Mouse (Mus musculus): ENCODE data around the gene B4galt2. TPM values are rescaled to one million over a fixed set of nuclear protein-coding genes. Genes with fewer than 3 reads are reported as not detected.

Gene B4galt2
- polyA plus RNA-seq, 1 experiment from 2014 or later: 11.9 TPM

GRCm38 (mm10) chr4:117834845-117835530, 48.3 kb downstream of the B4galt2 start:
- Histone ChIP-seq H3K4me3 (ENCODE audit: low read depth, low read length) (peak overlapping the region; percentile 60), H3K27me3 (ENCODE audit: control insufficient read depth, insufficient read depth, low read length) (no peaks in the 10 kb centered on the region), H3K4me1 (replicated peaks; ENCODE audit: control insufficient read depth, insufficient read depth) (peaks cover 12% of the 10 kb centered on the region; the same call in 1 of the 2 replicates), H3K36me3 (ENCODE audit: control insufficient read depth, insufficient read depth, low read length) (no peaks in the 10 kb centered on the region), H3K9ac (ENCODE audit: low read length) (peak overlapping the region; percentile 62), H3K27ac (replicated peaks) (peak overlapping the region; percentile 84), H3K9me3 (ENCODE audit: control insufficient read depth, low read length) (no peaks in the 10 kb centered on the region), H3K4me2 (replicated peaks; ENCODE audit: low read depth) (peak overlapping the region; percentile 95)
- DNase-seq (ENCODE audit: low spot score) (peak; percentile 89), ATAC-seq (ENCODE audit: low FRiP score, low TSS enrichment) (peak; percentile 30)
- no peak for TF ChIP-seq EP300 (optimal IDR thresholded peaks at IDR 0.05)
- TF ChIP-seq CTCF (IDR thresholded peaks at IDR 0.05; ENCODE audit: low read depth): no peak
- WGBS: 1% methylated on average over 33 of the region's 36 CpGs

GRCm38 (mm10) chr4:117834457-117834844, 48.8 kb downstream of the B4galt2 start, which contains the start of gene Slc6a9:
TSS of gene Slc6a9 (plus strand) at chr4:117834506.
- 33% methylated on average over 3 of the region's 3 CpGs for WGBS
- Histone ChIP-seq H3K4me2 (replicated peaks; ENCODE audit: low read depth) (peak within 1 kb of the TSS; percentile 95), H3K36me3 (ENCODE audit: control insufficient read depth, insufficient read depth, low read length) (no peaks in the 10 kb centered on the region), H3K9ac (ENCODE audit: low read length) (peak within 1 kb of the TSS; percentile 62), H3K4me1 (replicated peaks; ENCODE audit: control insufficient read depth, insufficient read depth) (peaks cover 15% of the 10 kb centered on the region; the same call in 1 of the 2 replicates), H3K27ac (replicated peaks) (peak within 1 kb of the TSS; percentile 84), H3K4me3 (ENCODE audit: low read depth, low read length) (peak within 1 kb of the TSS; percentile 60), H3K9me3 (ENCODE audit: control insufficient read depth, low read length) (no peaks in the 10 kb centered on the region), H3K27me3 (ENCODE audit: control insufficient read depth, insufficient read depth, low read length) (no peaks in the 10 kb centered on the region)
- TF ChIP-seq EP300 (optimal IDR thresholded peaks at IDR 0.05): no peak
- peak; percentile 30; the same call in 1 of the 2 replicates for TF ChIP-seq CTCF (IDR thresholded peaks at IDR 0.05; ENCODE audit: low read depth)
- ATAC-seq (ENCODE audit: low FRiP score, low TSS enrichment) (no peak), DNase-seq (ENCODE audit: low spot score) (no peak)

GRCm38 (mm10) chr4:117831920-117832691, 51.2 kb downstream of the B4galt2 start:
- no peak for ATAC-seq (ENCODE audit: low FRiP score, low TSS enrichment)
- peaks cover 14% of the 10 kb centered on the region; the same call in 1 of the 2 replicates for H3K4me1 ChIP-seq (replicated peaks; ENCODE audit: control insufficient read depth, insufficient read depth)
- no peaks in the 10 kb centered on the region for H3K27me3 ChIP-seq (ENCODE audit: control insufficient read depth, insufficient read depth, low read length)
- no peaks in the 10 kb centered on the region for H3K36me3 ChIP-seq (ENCODE audit: control insufficient read depth, insufficient read depth, low read length)
- no peak overlapping the region for H3K4me2 ChIP-seq (replicated peaks; ENCODE audit: low read depth)
- no peaks in the 10 kb centered on the region for H3K9me3 ChIP-seq (ENCODE audit: control insufficient read depth, low read length)
- peak; percentile 72 for DNase-seq (ENCODE audit: low spot score)
- no peak overlapping the region for H3K4me3 ChIP-seq (ENCODE audit: low read depth, low read length)
- 0 out of 2 replicates have a peak overlapping the region, but pooled peaks have one; percentile 35 for H3K27ac ChIP-seq (replicated peaks)
- 48% methylated on average over 9 of the region's 9 CpGs for WGBS
- H3K9ac ChIP-seq (ENCODE audit: low read length): no peak overlapping the region
- TF ChIP-seq EP300 (optimal IDR thresholded peaks at IDR 0.05): no peak

- Histone ChIP-seq H3K27ac (replicated peaks) (0 out of 2 replicates have a peak overlapping the region, but pooled peaks have one; percentile 35), H3K4me1 (replicated peaks; ENCODE audit: control insufficient read depth, insufficient read depth) (peaks cover 11% of the 10 kb centered on the region; the same call in 1 of the 2 replicates), H3K9ac (ENCODE audit: low read length) (no peak overlapping the region), H3K27me3 (ENCODE audit: control insufficient read depth, insufficient read depth, low read length) (no peaks in the 10 kb centered on the region), H3K36me3 (ENCODE audit: control insufficient read depth, insufficient read depth, low read length) (no peaks in the 10 kb centered on the region), H3K4me2 (replicated peaks; ENCODE audit: low read depth) (no peak overlapping the region), H3K4me3 (ENCODE audit: low read depth, low read length) (no peak overlapping the region), H3K9me3 (ENCODE audit: control insufficient read depth, low read length) (no peaks in the 10 kb centered on the region)
- 77% methylated on average over 2 of the region's 2 CpGs for WGBS
- DNase-seq (ENCODE audit: low spot score) (no peak), ATAC-seq (ENCODE audit: low FRiP score, low TSS enrichment) (no peak)
- TF ChIP-seq CTCF (IDR thresholded peaks at IDR 0.05; ENCODE audit: low read depth): no peak
- TF ChIP-seq EP300 (optimal IDR thresholded peaks at IDR 0.05): no peak
These were observed 51.8 kb downstream of the B4galt2 start for GRCm38 (mm10) chr4:117831499-117831898.

GRCm38 (mm10) chr4:117830801-117831200, 52.5 kb downstream of the B4galt2 start:
- H3K9ac ChIP-seq (ENCODE audit: low read length): no peak overlapping the region
- TF ChIP-seq EP300 (optimal IDR thresholded peaks at IDR 0.05): no peak
- TF ChIP-seq CTCF (IDR thresholded peaks at IDR 0.05; ENCODE audit: low read depth): no peak
- no peak overlapping the region for H3K4me2 ChIP-seq (replicated peaks; ENCODE audit: low read depth)
- H3K36me3 ChIP-seq (ENCODE audit: control insufficient read depth, insufficient read depth, low read length): no peaks in the 10 kb centered on the region
- ATAC-seq (ENCODE audit: low FRiP score, low TSS enrichment): no peak
- no peaks in the 10 kb centered on the region for H3K9me3 ChIP-seq (ENCODE audit: control insufficient read depth, low read length)
- H3K4me3 ChIP-seq (ENCODE audit: low read depth, low read length): no peak overlapping the region
- H3K4me1 ChIP-seq (replicated peaks; ENCODE audit: control insufficient read depth, insufficient read depth): peaks cover 11% of the 10 kb centered on the region; the same call in 1 of the 2 replicates
- WGBS: 95% methylated on average over 9 of the region's 9 CpGs
- H3K27ac ChIP-seq (replicated peaks): no peak overlapping the region
- no peaks in the 10 kb centered on the region for H3K27me3 ChIP-seq (ENCODE audit: control insufficient read depth, insufficient read depth, low read length)
- no peak for DNase-seq (ENCODE audit: low spot score)
